Mouse (Mus musculus) ES-E14 (cell line): ENCODE measurements at regions not wholly inside any gene's neighbourhood (a gene's known extent, or its start where the extent isn't known, plus 50 kb on each side); places are given as distances from the start of the nearest gene placed in this dataset.
A peak's percentile ranks its signal among the peaks of the same experiment; 100 is the strongest.

Experiments
- DNase-seq: peaks from one replicate; pipeline ENCODE4 v3.0.0-alpha.2; 2013; ENCODE audit warnings: low read depth, low spot score
- H3K27ac ChIP-seq: 2 replicates; pipeline ENCODE4 v1.5.1; 2012; ENCODE audit warnings: low read depth, mild to moderate bottlenecking, low read length, moderate library complexity, mixed read lengths; ENCODE audit not compliant: poor library complexity, insufficient read depth, severe bottlenecking
- H3K36me3 ChIP-seq: 2 replicates; pipeline ENCODE4 v1.6.1; 2012; ENCODE audit warnings: mild to moderate bottlenecking, low read length, moderate library complexity, mixed read lengths; ENCODE audit not compliant: control insufficient read depth, poor library complexity, insufficient read depth, severe bottlenecking
- H3K4me1 ChIP-seq, 2 experiments: fragments of 150-350 bp in 1 of 2; sonication (generic) in 1 of 2; 2 replicates each; pipeline ENCODE4 v1.6.1; 2012; ENCODE audit warnings: low read length in 2 of 2, mild to moderate bottlenecking in 1 of 2, mixed read lengths in 1 of 2; ENCODE audit not compliant: control insufficient read depth in 2 of 2, insufficient read depth in 2 of 2, poor library complexity in 1 of 2
- H3K4me3 ChIP-seq, 2 experiments: fragments of 150-350 bp in 1 of 2; sonication (generic) in 1 of 2; 2 replicates each; pipeline ENCODE4 v1.5.1; 2012; ENCODE audit warnings: low read length in 2 of 2, low read depth in 1 of 2, mild to moderate bottlenecking in 1 of 2, mixed read lengths in 1 of 2; ENCODE audit not compliant: insufficient read depth in 1 of 2, poor library complexity in 1 of 2, severe bottlenecking in 1 of 2
- H3K9ac ChIP-seq: 2 replicates; pipeline ENCODE4 v1.6.1; 2012; ENCODE audit warnings: low read depth, mild to moderate bottlenecking, low read length, mixed read lengths; ENCODE audit not compliant: poor library complexity, insufficient read depth, severe bottlenecking
- H3K9me3 ChIP-seq: fragments of 150-350 bp; sonication (generic); 2 replicates; pipeline ENCODE4 v1.6.1; 2012; ENCODE audit warnings: low read depth, mild to moderate bottlenecking, low read length; ENCODE audit not compliant: control insufficient read depth, insufficient read depth
- CHD2 ChIP-seq: IDR thresholded peaks from 2 replicates; pipeline ENCODE4 v1.6.1; 2014; ENCODE audit warnings: mild to moderate bottlenecking, low read depth, low read length, inconsistent platforms
- HCFC1 ChIP-seq: IDR thresholded peaks from 2 replicates; pipeline ENCODE4 v1.6.1; 2012; ENCODE audit warnings: low read length, inconsistent platforms, borderline replicate concordance; ENCODE audit not compliant: insufficient read depth
- MAFK ChIP-seq: IDR thresholded peaks from 2 replicates; pipeline ENCODE4 v1.6.1; 2014; ENCODE audit warnings: mild to moderate bottlenecking, low read depth, low read length, inconsistent platforms; ENCODE audit not compliant: insufficient read depth
- ZC3H11A ChIP-seq: IDR thresholded peaks from 2 replicates; pipeline ENCODE4 v1.6.1; 2012; ENCODE audit warnings: low read depth, mild to moderate bottlenecking, inconsistent platforms, low read length, borderline replicate concordance
- ZNF384 ChIP-seq: IDR thresholded peaks from 2 replicates; pipeline ENCODE4 v1.6.1; 2012; ENCODE audit warnings: low read depth, low read length, inconsistent platforms
- in situ Hi-C, 2 experiments: fragments of 600-800 bp; cut with MboI; formaldehyde crosslinking; loops; one replicate each; pipeline ENCODE4 v1.15.1; 2025; ENCODE audit warnings: low sequenced_read_pairs in 2 of 2, inconsistent platforms in 1 of 2; ENCODE audit not compliant: unreplicated experiment in 2 of 2

- Histone ChIP-seq H3K4me1 (no peaks in the 10 kb centered on the region), H3K9ac (no peak overlapping the region), H3K4me3 (no peak overlapping the region), H3K9me3 (no peaks in the 10 kb centered on the region), H3K27ac (no peak overlapping the region), H3K36me3 (no peaks in the 10 kb centered on the region)
- no peak for TF ChIP-seq HCFC1
- TF ChIP-seq CHD2 = no peak
- no peak for TF ChIP-seq ZC3H11A
- no peak for TF ChIP-seq ZNF384
- no peak for TF ChIP-seq MAFK
- in situ Hi-C loops = no loop called here
- DNase-seq = no peak
These were observed 183.8 kb upstream of the Fgf13 start for GRCm38 (mm10) chrX:59751680-59752079.

DNA sequence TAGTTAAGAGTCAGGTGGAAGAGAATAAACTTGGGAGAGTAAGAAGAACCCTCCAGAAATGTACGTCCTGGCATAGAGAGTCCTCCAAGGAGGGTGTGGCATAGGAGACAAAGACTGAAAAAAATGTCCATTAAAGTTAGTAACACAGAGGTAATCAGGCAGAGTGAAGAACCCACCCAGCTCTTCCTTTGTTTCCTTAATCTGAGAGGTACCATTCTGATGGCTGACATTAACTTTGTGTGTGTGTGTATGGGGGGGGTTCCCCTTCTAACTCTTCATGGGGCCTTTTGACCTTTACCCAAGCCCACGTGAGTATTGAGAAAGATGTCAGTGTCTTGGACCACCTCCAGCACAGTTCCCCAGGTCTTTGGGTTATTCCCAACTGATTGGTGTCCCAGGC is 135.9 kb upstream of the Fgf13 start:
- DNase-seq = peak; percentile 4
- no peaks in the 10 kb centered on the region for H3K36me3 ChIP-seq
- in situ Hi-C loops = no loop called here
- no peaks in the 10 kb centered on the region for H3K9me3 ChIP-seq
- no peak overlapping the region for H3K4me3 ChIP-seq
- no peak overlapping the region for H3K27ac ChIP-seq
- H3K9ac ChIP-seq = no peak overlapping the region
- no peak for TF ChIP-seq MAFK
- no peak for TF ChIP-seq ZC3H11A
- TF ChIP-seq CHD2 = no peak
- no peak for TF ChIP-seq ZNF384
- no peak for TF ChIP-seq HCFC1
- H3K4me1 ChIP-seq = no peaks in the 10 kb centered on the region

DNA sequence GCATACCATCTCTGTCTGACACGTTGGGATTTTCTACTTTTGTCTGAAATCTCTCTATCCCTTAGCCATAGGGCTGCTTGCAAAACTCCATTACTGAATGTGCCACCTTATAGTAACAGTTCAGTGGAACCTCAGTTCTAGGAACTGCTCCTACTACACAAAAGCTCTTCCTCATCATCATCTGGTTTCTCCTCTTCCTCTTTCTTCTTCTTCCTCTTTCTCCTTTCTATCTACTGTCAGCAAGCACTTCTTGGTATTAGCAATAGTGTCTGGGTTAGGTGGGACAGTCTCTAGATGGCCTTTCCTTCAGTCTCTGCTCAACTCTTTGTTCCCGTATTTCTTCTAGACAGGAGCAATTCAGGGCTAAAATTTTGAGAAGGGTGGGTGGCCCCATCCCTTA is 133.2 kb upstream of the Fgf13 start:
- Histone ChIP-seq H3K4me3 (no peak overlapping the region), H3K4me1 (no peaks in the 10 kb centered on the region), H3K9ac (no peak overlapping the region), H3K9me3 (no peaks in the 10 kb centered on the region), H3K36me3 (no peaks in the 10 kb centered on the region), H3K27ac (no peak overlapping the region)
- in situ Hi-C loops = no loop called here
- TF ChIP-seq ZC3H11A (no peak), CHD2 (no peak), ZNF384 (no peak), MAFK (no peak), HCFC1 (no peak)
- no peak for DNase-seq

GRCm38 (mm10) chrX:59699766-59700165 is 131.9 kb upstream of the Fgf13 start:
- Histone ChIP-seq H3K27ac (no peak overlapping the region), H3K4me3 (no peak overlapping the region), H3K9ac (no peak overlapping the region), H3K9me3 (no peaks in the 10 kb centered on the region), H3K36me3 (no peaks in the 10 kb centered on the region), H3K4me1 (no peaks in the 10 kb centered on the region)
- TF ChIP-seq ZC3H11A (no peak), CHD2 (no peak), MAFK (no peak), ZNF384 (no peak), HCFC1 (no peak)
- in situ Hi-C loops = no loop called here
- no peak for DNase-seq

DNA sequence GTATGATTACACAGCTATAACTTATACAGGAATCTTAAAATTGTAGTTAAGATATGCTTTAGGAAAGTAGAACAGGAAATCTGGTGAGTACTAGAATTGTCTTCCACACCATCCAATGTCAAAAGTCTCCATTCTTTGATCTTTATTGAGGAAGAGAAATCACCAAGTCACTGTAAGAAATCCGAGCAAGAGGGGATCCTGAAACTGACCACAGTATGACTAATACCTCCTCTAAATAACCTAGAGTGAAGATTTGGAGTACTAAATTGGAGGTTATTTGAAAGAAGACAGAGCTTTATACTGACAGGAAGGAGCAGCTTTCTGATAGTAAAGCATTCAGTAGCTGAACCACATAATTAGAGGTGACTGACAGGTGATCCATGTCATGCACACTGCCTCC is 125.2 kb upstream of the Fgf13 start:
- H3K9me3 ChIP-seq = no peaks in the 10 kb centered on the region
- no peaks in the 10 kb centered on the region for H3K4me1 ChIP-seq
- H3K27ac ChIP-seq = no peak overlapping the region
- DNase-seq = no peak
- no peak overlapping the region for H3K9ac ChIP-seq
- H3K36me3 ChIP-seq = no peaks in the 10 kb centered on the region
- TF ChIP-seq HCFC1 (no peak), CHD2 (no peak), ZC3H11A (no peak), MAFK (no peak), ZNF384 (no peak)
- H3K4me3 ChIP-seq = no peak overlapping the region
- in situ Hi-C loops = no loop called here
